Mouse (Mus musculus) heart, embryonic 11.5 days (tissue): Measurements from ENCODE around the gene Epb41l1. TPM values are rescaled to one million over a fixed set of nuclear protein-coding genes. Genes with fewer than 3 reads are reported as not detected.
"Not testable (repeated sequence)": the region's sequence is repeated elsewhere in the genome, so short reads cannot be mapped to it uniquely, and the experiment has no call there.

Experiments used
- ATAC-seq: fragments of 200-750 bp; cut with Nextera tagmentation; replicated peaks from 2 replicates; pipeline ENCODE4 v1.8.0; 2017; ENCODE audit warnings: moderate library complexity; ENCODE audit not compliant: insufficient number of reproducible peaks, low FRiP score, low TSS enrichment
- H3K27ac ChIP-seq: fragments of 300-500 bp; sonication (generic); 2 replicates; pipeline ENCODE4 v1.5.1; 2014; ENCODE audit warnings: mild to moderate bottlenecking, low read depth, low read length
- H3K27me3 ChIP-seq: fragments of 300-500 bp; sonication (generic); 2 replicates; pipeline ENCODE4 v1.6.1; 2014; ENCODE audit warnings: mild to moderate bottlenecking, low read length, mixed read lengths; ENCODE audit not compliant: control insufficient read depth, insufficient read depth
- H3K36me3 ChIP-seq: fragments of 300-500 bp; sonication (generic); 2 replicates; pipeline ENCODE4 v1.6.1; 2014; ENCODE audit warnings: mild to moderate bottlenecking, low read length, moderate library complexity, mixed read lengths; ENCODE audit not compliant: control insufficient read depth, insufficient read depth
- H3K4me1 ChIP-seq: fragments of 300-500 bp; sonication (generic); 2 replicates; pipeline ENCODE4 v1.6.1; 2014; ENCODE audit warnings: low read length; ENCODE audit not compliant: control insufficient read depth, insufficient read depth
- H3K4me2 ChIP-seq: fragments of 300-500 bp; sonication (generic); 2 replicates; pipeline ENCODE4 v1.6.1; 2014; ENCODE audit warnings: mild to moderate bottlenecking, moderate library complexity
- H3K4me3 ChIP-seq: fragments of 300-500 bp; sonication (generic); 2 replicates; pipeline ENCODE4 v1.5.1; 2014; ENCODE audit warnings: low read depth, low read length
- H3K9ac ChIP-seq: fragments of 300-500 bp; sonication (generic); 2 replicates; pipeline ENCODE4 v1.6.1; 2014; ENCODE audit warnings: mild to moderate bottlenecking, low read depth, low read length, moderate library complexity
- H3K9me3 ChIP-seq: fragments of 300-500 bp; sonication (generic); replicated peaks from 2 replicates; pipeline ENCODE4 v1.6.1; 2016; ENCODE audit warnings: low read length; ENCODE audit not compliant: control insufficient read depth
- WGBS: fragments of 180-500 bp; shearing (Covaris S2); extraction: QIAGEN DNeasy Blood & Tissue Kit; methylation state at CpG from one replicate; pipeline ENCODE4 v1.1.7; 2014; ENCODE audit not compliant: insufficient replicate concordance; 5-methylcytosine and 5-hydroxymethylcytosine counted together
- polyA plus RNA-seq: library from polyadenylated mRNA; unstranded; fragments of >200 nt; fragmentation: Nextera tagmentation; extraction: Ambion mirVana; gene quantifications from 2 replicates; pipeline ENCODE4 v1.2.1, GENCODE M21; 2014

Epb41l1 gene
- 1.6 and 2.3 TPM in 2 replicates for polyA plus RNA-seq

GRCm38 (mm10) chr2:156420694-156421380 lies at the start of gene Epb41l1:
Gene Epb41l1 (plus strand): TSS chr2:156420909.
- under 1% methylated on average over 73 of the region's 76 CpGs for WGBS

GRCm38 (mm10) chr2:156376956-156377355 lies 43.8 kb upstream of the Epb41l1 start:
- Histone ChIP-seq H3K4me1 (no peaks in the 10 kb centered on the region), H3K27me3 (no peaks in the 10 kb centered on the region), H3K9ac (no peak overlapping the region), H3K4me3 (no peak overlapping the region), H3K36me3 (no peaks in the 10 kb centered on the region), H3K27ac (no peak overlapping the region), H3K4me2 (no peak overlapping the region), H3K9me3 (no peaks in the 10 kb centered on the region)
- no peak for ATAC-seq
- WGBS = 67% methylated on average over 7 of the region's 7 CpGs

More at GRCm38 (mm10) chr2:156420694-156421380, at the start of gene Epb41l1:
- H3K9ac ChIP-seq = peak within 1 kb of the TSS; percentile 76
- H3K36me3 ChIP-seq = no peaks in the 10 kb centered on the region
- H3K4me1 ChIP-seq = peaks cover 21% of the 10 kb centered on the region
- no peaks in the 10 kb centered on the region for H3K9me3 ChIP-seq
- ATAC-seq = 0 out of 2 replicates have a peak, but pooled peaks have one; percentile 35
- H3K27me3 ChIP-seq = peaks cover 50% of the 10 kb centered on the region
- H3K4me2 ChIP-seq = peak within 1 kb of the TSS; percentile 99
- H3K4me3 ChIP-seq = peak within 1 kb of the TSS; percentile 68
- H3K27ac ChIP-seq = no peak within 1 kb of the TSS

- Histone ChIP-seq H3K9me3 (no peaks in the 10 kb centered on the region), H3K4me2 (no peak overlapping the region), H3K9ac (no peak overlapping the region), H3K36me3 (no peaks in the 10 kb centered on the region), H3K27ac (no peak overlapping the region), H3K4me3 (no peak overlapping the region), H3K4me1 (no peaks in the 10 kb centered on the region), H3K27me3 (no peaks in the 10 kb centered on the region)
- ATAC-seq = no peak
- 81% methylated on average over 10 of the region's 10 CpGs for WGBS
These were observed 40.8 kb upstream of the Epb41l1 start for GRCm38 (mm10) chr2:156379929-156380328.

- no peak for ATAC-seq
- Histone ChIP-seq H3K4me1 (no peaks in the 10 kb centered on the region), H3K9ac (no peak overlapping the region), H3K9me3 (no peaks in the 10 kb centered on the region), H3K27me3 (no peaks in the 10 kb centered on the region), H3K36me3 (no peaks in the 10 kb centered on the region), H3K4me3 (no peak overlapping the region), H3K27ac (no peak overlapping the region), H3K4me2 (no peak overlapping the region)
- WGBS = 67% methylated on average over 4 of the region's 4 CpGs
These were observed 39.4 kb upstream of the Epb41l1 start for GRCm38 (mm10) chr2:156381350-156381749.

- peak; percentile 75 for ATAC-seq
- WGBS = 3% methylated on average over 8 of the region's 63 CpGs
- not testable (repeated sequence) for H3K27me3 ChIP-seq, H3K4me1 ChIP-seq, H3K9me3 ChIP-seq, H3K36me3 ChIP-seq, H3K27ac ChIP-seq
- Histone ChIP-seq H3K9ac (peak overlapping the region; percentile 66; the same call in 1 of the 2 replicates), H3K4me3 (peak overlapping the region; percentile 36), H3K4me2 (peak overlapping the region; percentile 48)
These were observed 28.1 kb upstream of the Epb41l1 start for GRCm38 (mm10) chr2:156392461-156393154.

GRCm38 (mm10) chr2:156393155-156393828 lies 27.4 kb upstream of the Epb41l1 start:
- no peaks in the 10 kb centered on the region for H3K27me3 ChIP-seq
- peak overlapping the region; percentile 48 for H3K4me2 ChIP-seq
- H3K27ac ChIP-seq = no peak overlapping the region
- no peak overlapping the region; the same call in 1 of the 2 replicates for H3K9ac ChIP-seq
- 60% methylated on average over 5 of the region's 5 CpGs for WGBS
- no peaks in the 10 kb centered on the region for H3K36me3 ChIP-seq
- H3K4me1 ChIP-seq = peaks cover 5% of the 10 kb centered on the region; the same call in 1 of the 2 replicates
- peak overlapping the region; percentile 36 for H3K4me3 ChIP-seq
- no peak for ATAC-seq
- H3K9me3 ChIP-seq = no peaks in the 10 kb centered on the region

GRCm38 (mm10) chr2:156394282-156394681 lies 26.4 kb upstream of the Epb41l1 start:
- Histone ChIP-seq H3K27me3 (no peaks in the 10 kb centered on the region), H3K27ac (no peak overlapping the region), H3K4me1 (peaks cover 5% of the 10 kb centered on the region; the same call in 1 of the 2 replicates), H3K36me3 (no peaks in the 10 kb centered on the region), H3K4me2 (no peak overlapping the region), H3K4me3 (no peak overlapping the region), H3K9ac (no peak overlapping the region), H3K9me3 (no peaks in the 10 kb centered on the region)
- WGBS = 86% methylated on average over 4 of the region's 4 CpGs
- no peak for ATAC-seq

GRCm38 (mm10) chr2:156396096-156396495 lies 24.6 kb upstream of the Epb41l1 start:
- 69% methylated on average over 2 of the region's 2 CpGs for WGBS
- no peak overlapping the region for H3K27ac ChIP-seq

More at GRCm38 (mm10) chr2:156396096-156396495, 24.6 kb upstream of the Epb41l1 start:
- Histone ChIP-seq H3K4me1 (peaks cover 9% of the 10 kb centered on the region), H3K4me3 (no peak overlapping the region), H3K4me2 (no peak overlapping the region), H3K9me3 (no peaks in the 10 kb centered on the region), H3K27me3 (no peaks in the 10 kb centered on the region), H3K9ac (no peak overlapping the region), H3K36me3 (no peaks in the 10 kb centered on the region)
- no peak for ATAC-seq
